Mouse (Mus musculus): ENCODE measurements at regions not wholly inside any gene's neighbourhood (a gene's known extent, or its start where the extent isn't known, plus 50 kb on each side); places are given as distances from the start of the nearest gene placed in this dataset.

DNA sequence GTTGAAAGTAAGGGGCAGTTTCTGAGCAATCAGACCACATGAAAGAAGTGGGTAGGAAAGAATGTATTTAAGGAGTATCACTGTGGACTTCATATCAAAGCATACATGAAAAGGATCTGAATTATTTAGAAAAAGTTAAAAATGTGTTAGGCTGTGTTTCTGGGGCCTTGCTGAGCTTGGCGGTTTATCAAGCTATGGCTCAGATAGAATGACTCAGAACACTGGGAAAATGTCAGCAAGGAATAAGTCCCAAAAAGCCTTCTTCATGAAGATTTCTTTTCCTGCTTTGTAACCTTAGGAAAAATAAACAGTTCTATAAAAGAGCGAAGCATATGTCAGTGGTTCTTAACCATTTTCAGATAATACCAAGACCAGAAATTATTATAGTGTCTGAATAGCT lies 56.0 kb upstream of the Plxna4 start:
- H3K27me3 ChIP-seq (ENCODE audit: control insufficient read depth, insufficient read depth, low read length), result no peaks in the 10 kb centered on the region
- no peak for ATAC-seq (replicated peaks; ENCODE audit: extremely low read depth, insufficient read depth, low FRiP score)
- H3K36me3 ChIP-seq (ENCODE audit: control insufficient read depth, insufficient read depth), result no peaks in the 10 kb centered on the region
- 83% methylated on average over 2 of the region's 2 CpGs for WGBS
- H3K4me3 ChIP-seq (ENCODE audit: low read length), result no peak overlapping the region
- no peaks in the 10 kb centered on the region for H3K9me3 ChIP-seq (replicated peaks; ENCODE audit: control insufficient read depth, low read length)
- no peak overlapping the region for H3K9ac ChIP-seq (ENCODE audit: low read length)
- no peak overlapping the region for H3K4me2 ChIP-seq (ENCODE audit: low read depth, low read length)
- no peak overlapping the region for H3K27ac ChIP-seq (ENCODE audit: low read length)
- no peaks in the 10 kb centered on the region for H3K4me1 ChIP-seq (ENCODE audit: control insufficient read depth, insufficient read depth, low read length)

DNA sequence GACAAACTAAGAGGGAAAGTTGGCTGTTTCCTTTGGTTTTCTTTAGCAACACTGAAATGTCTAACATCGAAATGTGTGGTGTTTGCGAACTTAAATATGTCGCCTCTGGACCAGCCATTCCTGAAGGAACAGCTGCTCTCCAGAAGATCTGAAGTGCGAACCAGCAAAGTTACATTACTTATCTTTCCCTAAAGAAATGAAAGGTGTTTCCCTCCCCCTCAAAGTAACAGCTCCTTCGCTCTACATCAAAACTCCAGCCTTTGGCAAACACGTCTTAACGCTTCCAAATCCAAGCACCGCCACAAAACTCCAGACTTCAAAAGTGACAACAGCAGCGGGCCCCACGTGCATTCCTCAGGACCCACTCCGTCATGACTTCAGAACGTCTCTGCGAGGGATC lies 50.9 kb upstream of the Plxna4 start:
- 73% methylated on average over 13 of the region's 13 CpGs for WGBS
- H3K36me3 ChIP-seq (ENCODE audit: control insufficient read depth, insufficient read depth), result no peaks in the 10 kb centered on the region
- no peaks in the 10 kb centered on the region for H3K9me3 ChIP-seq (replicated peaks; ENCODE audit: control insufficient read depth, low read length)
- H3K9ac ChIP-seq (ENCODE audit: low read length), result no peak overlapping the region
- no peak for ATAC-seq (replicated peaks; ENCODE audit: extremely low read depth, insufficient read depth, low FRiP score)
- peaks cover 5% of the 10 kb centered on the region for H3K4me1 ChIP-seq (ENCODE audit: control insufficient read depth, insufficient read depth, low read length)
- H3K4me2 ChIP-seq (ENCODE audit: low read depth, low read length), result no peak overlapping the region
- no peak overlapping the region for H3K4me3 ChIP-seq (ENCODE audit: low read length)
- no peak overlapping the region for H3K27ac ChIP-seq (ENCODE audit: low read length)
- H3K27me3 ChIP-seq (ENCODE audit: control insufficient read depth, insufficient read depth, low read length), result no peaks in the 10 kb centered on the region
